In genomic region chr10:37136981-37137518, GRCm38 (mm10) we compare ENCODE assay signal across 8 mouse cellular contexts. TPM values are rescaled to one million over a fixed set of nuclear protein-coding genes. Genes with fewer than 3 reads are reported as not detected.
DNase-seq lines count a peak whose midpoint lies in the region; ATAC-seq and TF ChIP-seq lines count a peak whose summit lies in the region.

No protein-coding gene starts in this region.

- peak overlapping the region; percentile 97 for H3K27ac ChIP-seq in gastrocnemius, adult 2 months
- H3K27ac ChIP-seq in hindbrain, postnatal 0 days, result peak overlapping the region; percentile 100
- peak overlapping the region; percentile 97 for H3K27ac ChIP-seq in left cerebral cortex, adult 2 months
- H3K27ac ChIP-seq in macrophage, result peak overlapping the region; percentile 99

- peak overlapping the region; percentile 70 for H3K4me2 ChIP-seq in hindbrain, postnatal 0 days (ENCODE audit: low read depth, low read length)

- peak; percentile 53 for ATAC-seq in hindbrain, postnatal 0 days

- H3K9me3 ChIP-seq in hindbrain, postnatal 0 days (ENCODE audit: low read length), result no peaks in the 10 kb centered on the region

- 0 out of 2 replicates have a peak, but pooled peaks cover 4% of the 10 kb centered on the region for H3K36me3 ChIP-seq in hindbrain, postnatal 0 days (ENCODE audit: insufficient read depth, low read length)
- H3K36me3 ChIP-seq in macrophage (ENCODE audit: inconsistent target), result no peaks in the 10 kb centered on the region

- peak overlapping the region; percentile 77 for H3K4me3 ChIP-seq in gastrocnemius, adult 2 months
- H3K4me3 ChIP-seq in hindbrain, postnatal 0 days (ENCODE audit: low read length), result peak overlapping the region; percentile 94
- H3K4me3 ChIP-seq in left cerebral cortex, adult 2 months, result peak overlapping the region; percentile 91
- H3K4me3 ChIP-seq in macrophage (ENCODE audit: inconsistent target), result peak overlapping the region; percentile 100

- peak overlapping the region; percentile 98 for H3K9ac ChIP-seq in hindbrain, postnatal 0 days (replicated peaks; ENCODE audit: low read length)

- no peaks in the 10 kb centered on the region for H3K27me3 ChIP-seq in hindbrain, postnatal 0 days (ENCODE audit: insufficient read depth, low read length)

- intact Hi-C loops in gastrocnemius, adult 2 months (cut with DNase I), result loop anchor here (2.0 to 10.0 kb wide), 3 partner anchors 64 to 658 kb away; no protein-coding TSS in a partner anchor
- intact Hi-C loops in left cerebral cortex, adult 2 months (cut with DNase I), result loop anchor here (2.0 to 5.0 kb wide), 8 partner anchors 64 to 1712 kb away; no protein-coding TSS in a partner anchor

- peaks cover 5% of the 10 kb centered on the region; the same call in 1 of the 2 replicates for H3K4me1 ChIP-seq in hindbrain, postnatal 0 days (ENCODE audit: insufficient read depth, low read length)

- WGBS in hindbrain, postnatal 0 days, result 0% methylated on average over 47 of the region's 49 CpGs
- 1% methylated on average over 33 of the region's 49 CpGs for WGBS in macrophage (ENCODE audit: missing documents)

- H3K79me2 ChIP-seq in macrophage (ENCODE audit: inconsistent target), result peaks cover 55% of the 10 kb centered on the region

- peak; percentile 89 for DNase-seq in ZHBTc4 (ENCODE audit: low read depth, low spot score)
- peak; percentile 86 to 96 for DNase-seq in cerebellum, postnatal 4 days (ENCODE audit: low spot score in 2 of 2)
- peak; percentile 95 for DNase-seq in gastrocnemius, adult 2 months
- DNase-seq in hindbrain, postnatal 0 days (ENCODE audit: low spot score), result peak; percentile 92
- peak; percentile 94 to 97 for DNase-seq in left cerebral cortex, adult 2 months (ENCODE audit: extremely low spot score in 1 of 2, low spot score in 2 of 2)
- peak; percentile 85 for DNase-seq in retina, postnatal 7 days (ENCODE audit: low read depth, low spot score)
- DNase-seq in urinary bladder, adult 18-20 months (ENCODE audit: low spot score in 2 of 2), result peak; percentile 87 to 92

- peak; percentile 93 for TF ChIP-seq CTCF in gastrocnemius, adult 2 months (IDR thresholded peaks at IDR 0.05)
- peak; percentile 61 for TF ChIP-seq CTCF in hindbrain, postnatal 0 days (IDR thresholded peaks at IDR 0.05; ENCODE audit: low read depth)
- TF ChIP-seq CTCF in left cerebral cortex, adult 2 months (IDR thresholded peaks at IDR 0.05), result peak; percentile 86

RNA-seq across cellular contexts. Expression of gene Marcks, which starts 1.7 kb away (rescaled TPM):
- 10 to 100 TPM; 12.9 to 26.6 TPM for total RNA-seq in gastrocnemius, adult 2 months (2021)
- 341 and 395 TPM in 2 replicates for total RNA-seq in hindbrain, postnatal 0 days (2014; rRNA removed)
- 242 and 270 TPM in 2 replicates for polyA plus RNA-seq in hindbrain, postnatal 0 days (2015; fragmentation: Nextera tagmentation; extraction: Ambion mirVana)
- total RNA-seq in left cerebral cortex, adult 2 months (2021), result 100 to 1,000 TPM; 139 to 154 TPM
- 100 to 1,000 TPM in 25 of 26 experiments, 10 to 100 TPM in 1; 69.7 to 324 (median 222) TPM for total RNA-seq in macrophage (2018; cell fraction: chromatin; rRNA removed)
- 100 to 1,000 TPM; 217 to 702 (median 423) TPM for total RNA-seq in macrophage (2018; cell fraction: cytosol; rRNA removed)
- 100 to 1,000 TPM; 328 to 909 (median 702) TPM for total RNA-seq in macrophage (2018; cell fraction: nucleus; rRNA removed)
- polyA plus RNA-seq in macrophage (2018), result 148 to 286 TPM (median 166 TPM) in 3 replicates

Comparison
In these comparisons a context has a peak if more than half of its experiments do, and no peak if none do; other contexts are left out.
1. Peak in every context shown above with its lines: DNase-seq, ATAC-seq, H3K4me3 ChIP-seq and H3K27ac ChIP-seq.
2. RNA of gene Marcks, which starts 1.7 kb away (total RNA-seq): 341 to 395 TPM in hindbrain, postnatal 0 days and 139 to 154 TPM in left cerebral cortex, adult 2 months; 12.9 to 26.6 TPM in gastrocnemius, adult 2 months; every median in the first group is over 4 times any median in the second.